Mouse (Mus musculus): ENCODE measurements around the gene D230025D16Rik. TPM values are rescaled to one million over a fixed set of nuclear protein-coding genes. Genes with fewer than 3 reads are reported as not detected.

D230025D16Rik gene
- polyA plus RNA-seq, 1 experiment from 2014 or later: 27.6 TPM

DNA sequence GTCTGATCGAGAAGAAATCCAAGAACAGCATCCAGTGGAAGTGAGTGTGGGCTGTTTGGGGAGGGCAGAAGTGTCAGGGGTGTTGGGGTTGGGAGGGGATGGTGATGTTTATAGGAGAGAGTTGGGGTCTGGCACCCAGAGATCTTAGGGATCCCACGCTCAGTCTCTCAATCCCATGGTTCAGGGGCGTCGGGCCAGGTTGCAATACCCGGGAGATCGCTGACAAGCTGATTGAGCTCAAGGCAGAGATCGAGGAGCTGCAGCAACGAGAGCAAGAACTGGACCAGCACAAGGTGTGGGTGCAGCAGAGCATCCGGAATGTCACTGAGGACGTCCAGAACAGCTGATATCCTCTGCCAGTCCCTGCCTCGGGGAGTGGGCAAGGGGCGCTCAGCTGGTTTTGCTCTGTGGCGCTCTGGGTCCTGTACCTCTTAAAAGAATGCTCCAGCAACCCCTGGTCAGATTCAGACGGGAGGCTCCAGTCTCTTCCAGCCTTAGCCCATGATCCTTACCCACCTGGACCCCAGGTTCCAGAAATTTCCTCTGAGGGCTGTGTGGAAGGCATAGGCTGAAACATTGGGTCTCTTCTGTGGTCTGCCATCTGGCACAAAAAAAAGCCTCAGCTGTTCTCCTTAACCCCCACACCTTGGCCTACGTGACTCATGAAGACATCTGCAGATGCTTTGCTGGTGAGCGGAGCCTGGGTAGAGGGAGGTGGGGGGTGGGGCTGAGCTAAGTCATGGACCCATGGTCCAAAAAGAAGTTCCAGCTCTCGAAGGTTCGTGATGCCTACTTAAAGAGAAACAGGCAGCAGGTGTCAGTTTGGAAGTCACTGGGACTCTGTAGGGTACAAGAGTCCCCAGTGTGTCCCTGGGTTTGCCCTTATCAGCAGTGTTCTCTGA lies 73.7 kb downstream of the D230025D16Rik start:
- WGBS: 52% methylated on average over 18 of the region's 18 CpGs
- Histone ChIP-seq H3K27me3 (ENCODE audit: insufficient read depth, low read length) (no peaks in the 10 kb centered on the region), H3K4me1 (ENCODE audit: insufficient read depth, low read length) (peaks cover 19% of the 10 kb centered on the region), H3K9me3 (ENCODE audit: low read length) (no peaks in the 10 kb centered on the region), H3K27ac (ENCODE audit: low read length) (no peak overlapping the region; the same call in 1 of the 2 replicates), H3K9ac (replicated peaks; ENCODE audit: low read length) (peak overlapping the region; percentile 88), H3K36me3 (ENCODE audit: insufficient read depth, low read length) (peaks cover 41% of the 10 kb centered on the region), H3K4me2 (replicated peaks; ENCODE audit: low read depth, low read length) (peak overlapping the region; percentile 97), H3K4me3 (ENCODE audit: low read length) (peak overlapping the region; percentile 97)
- no peak for ATAC-seq (ENCODE audit: low FRiP score, low TSS enrichment)

DNA sequence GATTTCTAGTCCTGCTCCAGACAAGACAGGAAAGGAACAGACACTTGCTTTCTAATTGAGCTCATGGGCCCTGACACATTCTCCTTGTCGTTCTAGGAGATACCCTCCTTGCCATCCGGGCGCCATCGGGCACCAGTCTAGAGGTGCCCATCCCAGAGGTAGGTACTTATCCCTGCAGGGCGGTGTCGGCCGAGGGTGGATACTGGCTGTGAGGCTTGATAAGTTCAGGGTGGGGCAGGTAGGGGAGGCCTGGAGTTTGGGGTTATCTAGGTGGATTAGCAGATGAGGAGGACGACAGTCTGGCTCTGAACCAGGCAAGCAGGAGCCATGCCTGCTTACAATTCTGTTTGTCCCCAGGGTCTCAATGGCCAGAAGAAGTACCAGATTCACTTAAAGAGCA lies 75.0 kb downstream of the D230025D16Rik start:
- H3K9ac ChIP-seq (replicated peaks; ENCODE audit: low read length): no peak overlapping the region
- no peaks in the 10 kb centered on the region for H3K27me3 ChIP-seq (ENCODE audit: insufficient read depth, low read length)
- H3K9me3 ChIP-seq (ENCODE audit: low read length): no peaks in the 10 kb centered on the region
- no peak for ATAC-seq (ENCODE audit: low FRiP score, low TSS enrichment)
- no peak overlapping the region for H3K27ac ChIP-seq (ENCODE audit: low read length)
- no peak overlapping the region for H3K4me3 ChIP-seq (ENCODE audit: low read length)
- H3K4me1 ChIP-seq (ENCODE audit: insufficient read depth, low read length): peaks cover 27% of the 10 kb centered on the region
- no peak overlapping the region for H3K4me2 ChIP-seq (replicated peaks; ENCODE audit: low read depth, low read length)
- 95% methylated on average over 8 of the region's 8 CpGs for WGBS
- peaks cover 51% of the 10 kb centered on the region for H3K36me3 ChIP-seq (ENCODE audit: insufficient read depth, low read length)

Other genes starting within 250 kb of the D230025D16Rik start
- gene Ces2h, start 224.3 kb upstream of the D230025D16Rik start, polyA plus RNA-seq (2015; fragmentation: Nextera tagmentation; extraction: Ambion mirVana): not detected in 2 replicates
- gene Ces3a, start 176.5 kb upstream of the D230025D16Rik start, polyA plus RNA-seq (2015; fragmentation: Nextera tagmentation; extraction: Ambion mirVana): 0.09 TPM in 1 of 2 replicates, not detected in the other
- not detected in 2 replicates for gene Ces3b, start 141.4 kb upstream of the D230025D16Rik start, polyA plus RNA-seq (2015; fragmentation: Nextera tagmentation; extraction: Ambion mirVana)
- gene Ces4a, start 93.3 kb upstream of the D230025D16Rik start, polyA plus RNA-seq (2015; fragmentation: Nextera tagmentation; extraction: Ambion mirVana): not detected in 2 replicates
- gene Cbfb, start 54.5 kb upstream of the D230025D16Rik start, polyA plus RNA-seq (2015; fragmentation: Nextera tagmentation; extraction: Ambion mirVana): 59.9 and 63.5 TPM in 2 replicates
- gene B3gnt9, start 30.0 kb downstream of the D230025D16Rik start, polyA plus RNA-seq (2015; fragmentation: Nextera tagmentation; extraction: Ambion mirVana): 10.2 and 11.9 TPM in 2 replicates
- 23.4 and 26.3 TPM in 2 replicates for gene Tradd, start 39.5 kb downstream of the D230025D16Rik start, polyA plus RNA-seq (2015; fragmentation: Nextera tagmentation; extraction: Ambion mirVana)
- 3.0 and 3.1 TPM in 2 replicates for gene Fbxl8, start 39.5 kb downstream of the D230025D16Rik start, polyA plus RNA-seq (2015; fragmentation: Nextera tagmentation; extraction: Ambion mirVana)
- 0.14 and 0.16 TPM in 2 replicates for gene Hsf4, start 44.7 kb downstream of the D230025D16Rik start, polyA plus RNA-seq (2015; fragmentation: Nextera tagmentation; extraction: Ambion mirVana)
- 1.2 and 1.4 TPM in 2 replicates for gene Nol3, start 51.0 kb downstream of the D230025D16Rik start, polyA plus RNA-seq (2015; fragmentation: Nextera tagmentation; extraction: Ambion mirVana)
- gene 4931428F04Rik, start 64.7 kb downstream of the D230025D16Rik start, polyA plus RNA-seq (2015; fragmentation: Nextera tagmentation; extraction: Ambion mirVana): 10.5 and 13.4 TPM in 2 replicates
- 29.5 and 32.1 TPM in 2 replicates for gene Exoc3l, start 71.0 kb downstream of the D230025D16Rik start, polyA plus RNA-seq (2015; fragmentation: Nextera tagmentation; extraction: Ambion mirVana)
- 90.1 and 108 TPM in 2 replicates for gene E2f4, start 72.5 kb downstream of the D230025D16Rik start, polyA plus RNA-seq (2015; fragmentation: Nextera tagmentation; extraction: Ambion mirVana)
- gene Elmo3, start 80.5 kb downstream of the D230025D16Rik start, polyA plus RNA-seq (2015; fragmentation: Nextera tagmentation; extraction: Ambion mirVana): 13.3 and 13.9 TPM in 2 replicates
- gene Lrrc29, start 101.1 kb downstream of the D230025D16Rik start, polyA plus RNA-seq (2015; fragmentation: Nextera tagmentation; extraction: Ambion mirVana): 2.2 and 2.4 TPM in 2 replicates
- gene Tmem208, start 101.2 kb downstream of the D230025D16Rik start, polyA plus RNA-seq (2015; fragmentation: Nextera tagmentation; extraction: Ambion mirVana): 120 and 136 TPM in 2 replicates
- gene Fhod1, start 122.8 kb downstream of the D230025D16Rik start, polyA plus RNA-seq (2015; fragmentation: Nextera tagmentation; extraction: Ambion mirVana): 3.7 and 4.6 TPM in 2 replicates
- 2.5 and 3.1 TPM in 2 replicates for gene Slc9a5, start 123.7 kb downstream of the D230025D16Rik start, polyA plus RNA-seq (2015; fragmentation: Nextera tagmentation; extraction: Ambion mirVana)
- gene Plekhg4, start 148.1 kb downstream of the D230025D16Rik start, polyA plus RNA-seq (2015; fragmentation: Nextera tagmentation; extraction: Ambion mirVana): 0.32 and 0.37 TPM in 2 replicates
- gene Kctd19, start 188.4 kb downstream of the D230025D16Rik start, polyA plus RNA-seq (2015; fragmentation: Nextera tagmentation; extraction: Ambion mirVana): not detected in 2 replicates
- gene Lrrc36, start 188.4 kb downstream of the D230025D16Rik start, polyA plus RNA-seq (2015; fragmentation: Nextera tagmentation; extraction: Ambion mirVana): 0.17 and 0.41 TPM in 2 replicates
- gene Tppp3, start 246.4 kb downstream of the D230025D16Rik start, polyA plus RNA-seq (2015; fragmentation: Nextera tagmentation; extraction: Ambion mirVana): 22.2 and 24.8 TPM in 2 replicates